Mouse (Mus musculus) splenic B cell, adult 2 months (primary cell): ENCODE measurements at regions not wholly inside any gene's neighbourhood (a gene's known extent, or its start where the extent isn't known, plus 50 kb on each side); places are given as distances from the start of the nearest gene placed in this dataset.

ENCODE experiments used
- DNase-seq: peaks from one replicate; pipeline ENCODE4 v3.0.0-alpha.2; 2011; ENCODE audit warnings: low read depth, low spot score
- H3K27me3 ChIP-seq: 2 replicates; pipeline ENCODE4 v1.6.1; 2012; ENCODE audit warnings: mild to moderate bottlenecking, low read length, moderate library complexity, mixed read lengths; ENCODE audit not compliant: control insufficient read depth, poor library complexity, insufficient read depth, severe bottlenecking
- H3K36me3 ChIP-seq: 2 replicates; pipeline ENCODE4 v1.6.1; 2012; ENCODE audit warnings: mild to moderate bottlenecking, low read length, moderate library complexity, mixed read lengths; ENCODE audit not compliant: control insufficient read depth, poor library complexity, insufficient read depth, severe bottlenecking

- no peak for DNase-seq
- H3K27me3 ChIP-seq: no peaks in the 10 kb centered on the region
Observed at GRCm38 (mm10) chr11:22629581-22629980, 117.7 kb downstream of the Tmem17 start.

GRCm38 (mm10) chr11:22629991-22630390 lies 118.1 kb downstream of the Tmem17 start:
- Histone ChIP-seq H3K36me3 (no peaks in the 10 kb centered on the region), H3K27me3 (no peaks in the 10 kb centered on the region)
- no peak for DNase-seq

More at GRCm38 (mm10) chr11:22629581-22629980, 117.7 kb downstream of the Tmem17 start:
- H3K36me3 ChIP-seq: no peaks in the 10 kb centered on the region

- Histone ChIP-seq H3K27me3 (no peaks in the 10 kb centered on the region), H3K36me3 (no peaks in the 10 kb centered on the region)
- DNase-seq: no peak
Observed at GRCm38 (mm10) chr11:22630982-22631381, 119.1 kb downstream of the Tmem17 start.

GRCm38 (mm10) chr11:22631606-22632313 lies 119.9 kb downstream of the Tmem17 start:
- no peaks in the 10 kb centered on the region for H3K36me3 ChIP-seq
- DNase-seq: peak; percentile 70
- H3K27me3 ChIP-seq: no peaks in the 10 kb centered on the region

GRCm38 (mm10) chr11:22632314-22632700 lies 120.4 kb downstream of the Tmem17 start:
- DNase-seq: no peak
- Histone ChIP-seq H3K27me3 (no peaks in the 10 kb centered on the region), H3K36me3 (no peaks in the 10 kb centered on the region)

- DNase-seq: no peak
- Histone ChIP-seq H3K27me3 (no peaks in the 10 kb centered on the region), H3K36me3 (no peaks in the 10 kb centered on the region)
Observed at GRCm38 (mm10) chr11:22632988-22633387, 121.1 kb downstream of the Tmem17 start.

GRCm38 (mm10) chr11:22633961-22634360 lies 122.1 kb downstream of the Tmem17 start:
- no peaks in the 10 kb centered on the region for H3K27me3 ChIP-seq
- no peak for DNase-seq
- H3K36me3 ChIP-seq: no peaks in the 10 kb centered on the region

GRCm38 (mm10) chr11:22635021-22635420 lies 123.1 kb downstream of the Tmem17 start:
- H3K27me3 ChIP-seq: no peaks in the 10 kb centered on the region
- no peaks in the 10 kb centered on the region for H3K36me3 ChIP-seq
- DNase-seq: no peak

GRCm38 (mm10) chr11:22636321-22636720 lies 124.4 kb downstream of the Tmem17 start:
- no peak for DNase-seq
- H3K27me3 ChIP-seq: no peaks in the 10 kb centered on the region
- H3K36me3 ChIP-seq: no peaks in the 10 kb centered on the region

- no peak for DNase-seq
- Histone ChIP-seq H3K36me3 (no peaks in the 10 kb centered on the region), H3K27me3 (no peaks in the 10 kb centered on the region)
Observed at GRCm38 (mm10) chr11:22636761-22637557, 125.1 kb downstream of the Tmem17 start.

- no peak for DNase-seq
- no peaks in the 10 kb centered on the region for H3K27me3 ChIP-seq
- no peaks in the 10 kb centered on the region for H3K36me3 ChIP-seq
Observed at GRCm38 (mm10) chr11:22638171-22638570, 126.3 kb downstream of the Tmem17 start.

GRCm38 (mm10) chr11:22638700-22639099 lies 126.8 kb downstream of the Tmem17 start:
- DNase-seq: no peak
- Histone ChIP-seq H3K27me3 (no peaks in the 10 kb centered on the region), H3K36me3 (no peaks in the 10 kb centered on the region)

- DNase-seq: no peak
- H3K27me3 ChIP-seq: no peaks in the 10 kb centered on the region
- H3K36me3 ChIP-seq: no peaks in the 10 kb centered on the region
Observed at GRCm38 (mm10) chr11:22640371-22640990, 128.6 kb downstream of the Tmem17 start.

- DNase-seq: no peak
- Histone ChIP-seq H3K27me3 (no peaks in the 10 kb centered on the region), H3K36me3 (no peaks in the 10 kb centered on the region)
Observed at GRCm38 (mm10) chr11:22641450-22641849, 129.6 kb downstream of the Tmem17 start.

- no peak for DNase-seq
- H3K27me3 ChIP-seq: no peaks in the 10 kb centered on the region
- no peaks in the 10 kb centered on the region for H3K36me3 ChIP-seq
Observed at GRCm38 (mm10) chr11:22644010-22644625, 132.2 kb downstream of the Tmem17 start.
